Mouse (Mus musculus): ENCODE measurements around the gene Rras2. TPM values are rescaled to one million over a fixed set of nuclear protein-coding genes. Genes with fewer than 3 reads are reported as not detected.

Gene Rras2
- total and polyA plus RNA-seq, 2 experiments from 2014 or later: 22.5 to 41.3 TPM

DNA sequence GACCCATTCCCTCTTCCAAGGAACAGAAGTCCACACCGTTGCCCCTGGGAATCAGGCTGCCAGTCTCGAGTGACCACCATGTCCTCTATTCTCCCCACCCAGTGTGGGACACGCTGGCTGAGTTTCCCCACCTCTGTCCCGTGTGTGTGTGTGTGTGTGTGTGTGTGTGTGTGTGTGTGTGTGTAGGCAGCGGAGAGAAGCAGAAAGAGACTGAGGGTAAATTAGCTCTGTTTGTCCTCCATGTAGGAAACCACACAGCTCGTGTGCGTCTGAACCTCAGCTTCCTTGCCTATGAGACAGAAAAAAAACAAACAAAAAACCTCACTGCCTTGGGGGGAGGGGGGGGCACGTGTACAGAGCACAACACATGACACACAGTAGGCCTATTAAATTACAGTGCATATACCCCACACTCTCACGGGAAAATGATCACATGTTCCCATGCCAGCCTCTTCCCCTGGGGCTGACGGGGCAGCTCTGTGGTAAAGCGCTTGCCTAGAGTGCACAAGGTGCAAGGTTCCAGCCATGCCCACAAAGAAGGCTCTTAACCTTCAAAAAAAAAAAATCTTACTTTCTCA is 48.5 kb downstream of the Rras2 start:
- Histone ChIP-seq H3K9me3 (ENCODE audit: low read length) (no peaks in the 10 kb centered on the region), H3K4me2 (ENCODE audit: low read depth, low read length, poor library complexity, severe bottlenecking) (no peak overlapping the region), H3K9ac (replicated peaks; ENCODE audit: low read length, poor library complexity, severe bottlenecking) (no peak overlapping the region), H3K27ac (ENCODE audit: low read depth, low read length) (no peak overlapping the region), H3K4me1 (ENCODE audit: insufficient read depth, low read length) (peaks cover 6% of the 10 kb centered on the region; the same call in 1 of the 2 replicates), H3K27me3 (ENCODE audit: insufficient read depth, low read length) (no peaks in the 10 kb centered on the region), H3K4me3 (ENCODE audit: low read depth, low read length) (no peak overlapping the region), H3K36me3 (ENCODE audit: insufficient read depth, low read length) (no peaks in the 10 kb centered on the region)
- WGBS: 81% methylated on average over 11 of the region's 11 CpGs
- no peak for DNase-seq (ENCODE audit: low spot score)
- no peak for TF ChIP-seq CTCF (IDR thresholded peaks at IDR 0.05)
- no peak for ATAC-seq (ENCODE audit: low FRiP score)

DNA sequence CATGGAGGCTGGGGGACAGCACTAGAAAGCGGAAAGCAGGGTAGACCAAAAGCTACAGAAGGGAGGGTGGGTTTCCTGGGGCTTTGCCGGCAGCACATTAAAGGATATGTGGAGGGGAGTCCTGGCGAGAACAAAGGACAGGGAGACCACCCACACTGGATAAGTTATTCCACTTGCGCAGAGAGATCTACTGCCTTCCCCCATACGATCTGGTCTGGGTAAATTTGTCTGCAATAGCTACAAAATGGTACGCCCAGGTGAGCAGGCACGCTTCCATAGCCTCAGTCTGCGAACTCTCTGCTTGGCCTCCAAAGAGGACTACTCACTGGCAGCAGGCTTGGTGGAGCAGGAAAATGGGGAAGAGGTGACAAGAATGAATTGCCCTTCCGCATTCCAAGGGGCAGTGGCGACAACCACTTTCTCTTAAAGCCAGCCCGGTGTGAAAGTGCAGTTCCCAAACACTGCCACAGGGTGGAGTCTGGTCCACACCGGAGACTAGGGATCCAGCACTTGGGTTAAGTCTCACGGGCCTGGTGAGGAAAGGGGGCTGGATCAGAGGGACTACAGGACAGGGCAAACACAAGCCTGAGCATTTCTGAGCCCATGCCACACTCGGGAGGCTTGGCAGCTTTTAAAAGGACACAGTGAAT is 50.9 kb downstream of the Rras2 start:
- peak; percentile 76 for DNase-seq (ENCODE audit: low spot score)
- Histone ChIP-seq H3K9ac (replicated peaks; ENCODE audit: low read length, poor library complexity, severe bottlenecking) (peak overlapping the region; percentile 29; the same call in 1 of the 2 replicates), H3K27me3 (ENCODE audit: insufficient read depth, low read length) (no peaks in the 10 kb centered on the region), H3K4me3 (ENCODE audit: low read depth, low read length) (peak overlapping the region; percentile 22), H3K27ac (ENCODE audit: low read depth, low read length) (no peak overlapping the region), H3K36me3 (ENCODE audit: insufficient read depth, low read length) (no peaks in the 10 kb centered on the region), H3K4me2 (ENCODE audit: low read depth, low read length, poor library complexity, severe bottlenecking) (peak overlapping the region; percentile 53), H3K9me3 (ENCODE audit: low read length) (no peaks in the 10 kb centered on the region), H3K4me1 (ENCODE audit: insufficient read depth, low read length) (peaks cover 6% of the 10 kb centered on the region; the same call in 1 of the 2 replicates)
- ATAC-seq (ENCODE audit: low FRiP score): peak; percentile 69
- WGBS: 8% methylated on average over 14 of the region's 14 CpGs
- peak; percentile 97 for TF ChIP-seq CTCF (IDR thresholded peaks at IDR 0.05)

DNA sequence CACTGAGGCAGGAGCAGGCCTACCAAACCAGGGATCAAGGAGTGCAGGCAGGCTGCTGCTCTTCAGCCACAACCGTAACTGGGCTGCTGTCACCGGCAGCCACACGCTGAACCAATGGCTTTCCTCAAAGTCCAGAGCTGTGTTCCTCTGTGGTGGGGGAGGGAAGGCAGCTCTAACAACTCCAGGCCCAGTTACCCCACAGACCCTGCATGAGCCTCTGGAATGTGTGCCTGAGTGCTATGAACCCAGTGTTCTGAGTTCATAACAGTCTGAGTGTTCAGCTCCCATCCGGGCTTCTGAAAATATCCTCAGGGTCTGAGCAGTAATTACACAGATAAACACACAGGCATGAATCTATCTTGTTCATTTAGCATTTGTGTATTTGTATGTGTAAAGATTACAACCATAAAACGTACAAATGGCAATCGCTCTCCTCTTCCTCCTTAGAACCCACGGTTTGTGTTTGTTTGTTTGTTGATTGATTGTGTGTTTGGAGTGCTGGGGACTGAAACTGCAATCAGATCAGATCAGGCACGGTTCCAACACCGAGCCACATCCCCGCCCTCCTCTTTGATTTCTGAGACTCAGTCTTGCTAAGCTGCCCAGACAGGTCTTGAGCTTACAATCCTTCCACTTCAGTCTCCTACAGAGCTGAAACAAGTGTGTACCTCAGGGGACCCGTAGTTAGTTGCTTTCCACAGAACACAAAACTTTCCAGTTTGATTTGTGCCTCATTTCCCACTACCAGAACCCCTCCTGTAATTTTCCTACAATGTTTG is 52.0 kb downstream of the Rras2 start:
- Histone ChIP-seq H3K4me1 (ENCODE audit: insufficient read depth, low read length) (peaks cover 6% of the 10 kb centered on the region; the same call in 1 of the 2 replicates), H3K9me3 (ENCODE audit: low read length) (no peaks in the 10 kb centered on the region), H3K4me2 (ENCODE audit: low read depth, low read length, poor library complexity, severe bottlenecking) (no peak overlapping the region), H3K36me3 (ENCODE audit: insufficient read depth, low read length) (no peaks in the 10 kb centered on the region), H3K4me3 (ENCODE audit: low read depth, low read length) (no peak overlapping the region), H3K27me3 (ENCODE audit: insufficient read depth, low read length) (no peaks in the 10 kb centered on the region), H3K9ac (replicated peaks; ENCODE audit: low read length, poor library complexity, severe bottlenecking) (no peak overlapping the region), H3K27ac (ENCODE audit: low read depth, low read length) (no peak overlapping the region)
- ATAC-seq (ENCODE audit: low FRiP score) (no peak), DNase-seq (ENCODE audit: low spot score) (no peak)
- 32% methylated on average over 11 of the region's 11 CpGs for WGBS
- TF ChIP-seq CTCF (IDR thresholded peaks at IDR 0.05): no peak

DNA sequence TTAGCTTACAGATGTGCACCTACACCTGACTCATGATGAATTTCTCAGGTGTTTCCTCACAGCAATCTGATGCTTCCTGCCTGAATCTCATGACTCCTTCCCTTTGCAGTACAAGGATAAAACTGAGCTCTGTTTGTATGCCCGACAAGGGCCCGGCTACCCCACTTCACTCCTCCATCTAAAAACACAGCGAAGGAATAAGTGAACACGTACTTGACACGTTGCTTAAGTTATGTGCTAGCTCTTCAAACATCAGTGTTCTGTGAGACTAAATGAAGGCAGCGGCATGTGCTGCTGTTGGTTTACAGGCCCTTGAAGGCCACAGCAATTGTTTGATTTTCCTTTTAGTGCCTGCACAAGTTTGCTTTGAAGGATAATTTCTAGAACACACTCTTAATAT is 53.6 kb downstream of the Rras2 start:
- Histone ChIP-seq H3K9me3 (ENCODE audit: low read length) (no peaks in the 10 kb centered on the region), H3K9ac (replicated peaks; ENCODE audit: low read length, poor library complexity, severe bottlenecking) (no peak overlapping the region), H3K4me2 (ENCODE audit: low read depth, low read length, poor library complexity, severe bottlenecking) (no peak overlapping the region), H3K36me3 (ENCODE audit: insufficient read depth, low read length) (no peaks in the 10 kb centered on the region), H3K4me3 (ENCODE audit: low read depth, low read length) (no peak overlapping the region), H3K27me3 (ENCODE audit: insufficient read depth, low read length) (no peaks in the 10 kb centered on the region), H3K4me1 (ENCODE audit: insufficient read depth, low read length) (peaks cover 6% of the 10 kb centered on the region; the same call in 1 of the 2 replicates), H3K27ac (ENCODE audit: low read depth, low read length) (no peak overlapping the region)
- WGBS: 91% methylated on average over 6 of the region's 6 CpGs
- DNase-seq (ENCODE audit: low spot score) (no peak), ATAC-seq (ENCODE audit: low FRiP score) (no peak)
- no peak for TF ChIP-seq CTCF (IDR thresholded peaks at IDR 0.05)

DNA sequence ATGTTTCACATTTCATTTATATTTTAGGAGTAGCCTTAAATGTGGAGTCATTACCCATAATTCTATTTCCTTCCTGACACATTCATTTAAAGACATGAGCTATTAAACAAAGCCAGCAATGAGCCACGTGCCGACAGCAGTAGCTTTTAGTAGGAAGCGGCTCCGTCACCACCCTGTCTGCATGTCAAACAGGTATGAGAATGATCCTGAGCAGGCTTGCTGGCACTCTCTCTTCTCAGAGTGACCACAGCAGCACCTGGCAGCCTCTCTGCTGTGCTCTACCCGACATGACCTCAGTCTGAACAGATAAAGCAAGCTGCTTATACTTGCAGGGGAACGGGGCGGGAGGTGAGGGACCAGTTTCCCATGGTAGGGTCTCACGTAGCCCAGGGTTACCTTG is 54.0 kb downstream of the Rras2 start:
- Histone ChIP-seq H3K27ac (ENCODE audit: low read depth, low read length) (no peak overlapping the region), H3K4me3 (ENCODE audit: low read depth, low read length) (no peak overlapping the region), H3K9ac (replicated peaks; ENCODE audit: low read length, poor library complexity, severe bottlenecking) (no peak overlapping the region), H3K36me3 (ENCODE audit: insufficient read depth, low read length) (no peaks in the 10 kb centered on the region), H3K9me3 (ENCODE audit: low read length) (no peaks in the 10 kb centered on the region), H3K27me3 (ENCODE audit: insufficient read depth, low read length) (no peaks in the 10 kb centered on the region), H3K4me1 (ENCODE audit: insufficient read depth, low read length) (peaks cover 6% of the 10 kb centered on the region; the same call in 1 of the 2 replicates), H3K4me2 (ENCODE audit: low read depth, low read length, poor library complexity, severe bottlenecking) (no peak overlapping the region)
- TF ChIP-seq CTCF (IDR thresholded peaks at IDR 0.05): no peak
- WGBS: 65% methylated on average over 8 of the region's 8 CpGs
- no peak for DNase-seq (ENCODE audit: low spot score)
- ATAC-seq (ENCODE audit: low FRiP score): no peak

DNA sequence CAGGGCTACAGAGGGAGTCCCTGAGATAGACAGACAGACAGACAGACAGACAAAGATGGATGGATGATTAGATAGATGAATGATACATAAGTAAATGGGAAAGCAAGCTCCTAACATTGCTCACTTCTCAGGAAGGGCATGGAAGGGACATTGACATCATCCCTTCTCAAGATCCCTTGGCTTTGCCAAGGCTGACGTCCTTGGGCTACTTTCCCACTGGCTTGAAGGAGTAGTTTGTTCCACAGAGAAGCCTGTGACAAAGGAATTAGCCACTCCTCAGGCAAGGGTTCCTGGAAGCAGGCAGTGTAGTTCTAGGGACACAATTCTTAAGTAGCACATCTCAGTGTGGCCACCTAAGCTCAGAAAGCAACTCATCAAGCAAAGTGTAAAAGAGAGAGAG is 55.1 kb downstream of the Rras2 start:
- DNase-seq (ENCODE audit: low spot score): no peak
- 63% methylated on average over 1 of the region's 1 CpGs for WGBS
- no peak for TF ChIP-seq CTCF (IDR thresholded peaks at IDR 0.05)
- no peak overlapping the region for H3K4me2 ChIP-seq (ENCODE audit: low read depth, low read length, poor library complexity, severe bottlenecking)
- no peak for ATAC-seq (ENCODE audit: low FRiP score)
- H3K4me3 ChIP-seq (ENCODE audit: low read depth, low read length): no peak overlapping the region
- no peaks in the 10 kb centered on the region for H3K9me3 ChIP-seq (ENCODE audit: low read length)
- H3K4me1 ChIP-seq (ENCODE audit: insufficient read depth, low read length): peaks cover 6% of the 10 kb centered on the region; the same call in 1 of the 2 replicates
- no peak overlapping the region for H3K9ac ChIP-seq (replicated peaks; ENCODE audit: low read length, poor library complexity, severe bottlenecking)
- H3K27me3 ChIP-seq (ENCODE audit: insufficient read depth, low read length): no peaks in the 10 kb centered on the region
- no peak overlapping the region for H3K27ac ChIP-seq (ENCODE audit: low read depth, low read length)
- no peaks in the 10 kb centered on the region for H3K36me3 ChIP-seq (ENCODE audit: insufficient read depth, low read length)

All from midbrain, postnatal 0 days (tissue).